Mouse (Mus musculus) stomach, postnatal 0 days (tissue): Measurements from ENCODE around the gene Fdxr. TPM values are rescaled to one million over a fixed set of nuclear protein-coding genes. Genes with fewer than 3 reads are reported as not detected.

ENCODE experiments used
- ATAC-seq: fragments of 200-750 bp; cut with Nextera tagmentation; 2 replicates; pipeline ENCODE4 v1.8.0; 2017; ENCODE audit not compliant: low FRiP score, low TSS enrichment
- DNase-seq: peaks from one replicate; pipeline ENCODE4 v3.0.0-alpha.2; 2016; ENCODE audit warnings: low spot score
- H3K27ac ChIP-seq: fragments of 300-500 bp; sonication (generic); replicated peaks from 2 replicates; pipeline ENCODE4 v1.5.1; 2014; ENCODE audit warnings: mild to moderate bottlenecking, control low read depth
- H3K27me3 ChIP-seq: fragments of 300-500 bp; sonication (generic); 2 replicates; pipeline ENCODE4 v1.6.1; 2014; ENCODE audit warnings: low read length; ENCODE audit not compliant: control insufficient read depth, insufficient read depth
- H3K36me3 ChIP-seq: fragments of 300-500 bp; sonication (generic); 2 replicates; pipeline ENCODE4 v1.6.1; 2014; ENCODE audit warnings: low read length, mixed read lengths; ENCODE audit not compliant: control insufficient read depth, insufficient read depth
- H3K4me1 ChIP-seq: fragments of 300-500 bp; sonication (generic); replicated peaks from 2 replicates; pipeline ENCODE4 v1.6.1; 2014; ENCODE audit warnings: antibody characterized with exemption; ENCODE audit not compliant: control insufficient read depth, insufficient read depth
- H3K4me2 ChIP-seq: fragments of 300-500 bp; sonication (generic); replicated peaks from 2 replicates; pipeline ENCODE4 v1.6.1; 2014; ENCODE audit warnings: low read depth, mild to moderate bottlenecking, control low read depth, moderate library complexity
- H3K4me3 ChIP-seq: fragments of 300-500 bp; sonication (generic); 2 replicates; pipeline ENCODE4 v1.5.1; 2014; ENCODE audit warnings: low read depth, low read length, control low read depth
- H3K9ac ChIP-seq: fragments of 300-500 bp; sonication (generic); 2 replicates; pipeline ENCODE4 v1.6.1; 2014; ENCODE audit warnings: mild to moderate bottlenecking, low read length, control low read depth, mixed read lengths
- H3K9me3 ChIP-seq: fragments of 300-500 bp; sonication (generic); 2 replicates; pipeline ENCODE4 v1.6.1; 2016; ENCODE audit warnings: low read length; ENCODE audit not compliant: control insufficient read depth
- CTCF ChIP-seq: IDR thresholded peaks from 2 replicates; pipeline ENCODE4 v1.5.1; 2016; ENCODE audit warnings: antibody characterized with exemption, low read depth, mild to moderate bottlenecking, moderate library complexity
- EP300 ChIP-seq: optimal IDR thresholded peaks from 2 replicates; pipeline ENCODE3; 2016; ENCODE audit warnings: antibody characterized with exemption
- WGBS: fragments of 180-500 bp; shearing (Covaris S2); extraction: QIAGEN DNeasy Blood & Tissue Kit; methylation state at CpG from one replicate; pipeline ENCODE4 v1.1.7; 2014; 5-methylcytosine and 5-hydroxymethylcytosine counted together
- polyA plus RNA-seq: library from polyadenylated mRNA; unstranded; fragments of >200 nt; fragmentation: Nextera tagmentation; extraction: Ambion mirVana; gene quantifications from 2 replicates; pipeline ENCODE4 v1.2.1, GENCODE M21; 2015

Fdxr gene
- polyA plus RNA-seq, 1 experiment from 2014 or later, result 6.7 TPM

DNA sequence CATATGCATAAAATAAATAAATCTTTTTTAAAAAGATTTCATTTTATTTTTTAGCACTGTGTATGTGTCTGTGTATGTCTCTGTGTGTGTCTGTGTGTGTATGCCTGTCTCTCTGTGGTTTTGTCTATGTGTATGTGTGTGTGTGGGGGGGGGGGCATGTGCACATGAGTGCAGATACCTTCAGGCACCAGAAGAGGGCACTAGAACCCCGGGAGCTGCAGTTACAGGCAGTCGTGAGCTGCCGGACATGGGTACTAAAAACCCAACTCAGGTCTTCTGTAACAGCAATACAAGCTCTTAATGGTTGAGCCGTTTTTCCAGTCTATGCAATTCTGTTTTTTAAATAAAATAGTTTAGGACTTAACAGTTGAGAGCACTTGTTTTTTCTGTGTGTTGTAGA is 23.9 kb upstream of the Fdxr start:
- Histone ChIP-seq H3K27ac (no peak overlapping the region), H3K4me3 (no peak overlapping the region), H3K9me3 (no peaks in the 10 kb centered on the region), H3K27me3 (no peaks in the 10 kb centered on the region), H3K36me3 (no peaks in the 10 kb centered on the region), H3K4me1 (peaks cover 3% of the 10 kb centered on the region; the same call in 1 of the 2 replicates), H3K9ac (no peak overlapping the region), H3K4me2 (no peak overlapping the region)
- TF ChIP-seq EP300, result no peak
- TF ChIP-seq CTCF, result 0 out of 2 replicates have a peak, but pooled peaks have one; percentile 9
- WGBS, result 80% methylated on average over 4 of the region's 4 CpGs
- no peak for ATAC-seq
- DNase-seq, result no peak

DNA sequence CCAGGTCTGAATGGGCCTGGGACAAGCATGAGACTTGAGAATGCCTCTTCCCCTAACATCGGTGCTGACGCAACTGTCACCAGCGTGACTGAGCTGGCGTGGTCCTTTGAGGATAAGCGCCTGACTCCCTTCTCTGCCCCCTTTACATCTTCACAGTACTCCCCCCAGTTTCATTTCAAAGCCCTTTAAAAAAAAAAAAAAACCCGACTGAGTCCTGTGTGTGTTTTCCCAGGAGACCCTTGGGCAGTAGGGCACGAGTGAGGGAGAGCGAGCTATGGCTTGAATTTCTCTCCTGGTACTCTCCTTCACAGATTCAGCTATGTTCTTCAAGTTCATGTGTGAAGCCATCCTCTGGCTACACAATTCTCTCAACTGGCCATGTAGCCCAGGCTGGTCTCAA is 21.3 kb upstream of the Fdxr start:
- ATAC-seq (no peak), DNase-seq (no peak)
- Histone ChIP-seq H3K27me3 (no peaks in the 10 kb centered on the region), H3K4me3 (no peak overlapping the region), H3K27ac (no peak overlapping the region), H3K9ac (no peak overlapping the region), H3K36me3 (no peaks in the 10 kb centered on the region), H3K4me1 (peaks cover 3% of the 10 kb centered on the region; the same call in 1 of the 2 replicates), H3K9me3 (no peaks in the 10 kb centered on the region), H3K4me2 (no peak overlapping the region)
- no peak for TF ChIP-seq EP300
- TF ChIP-seq CTCF, result no peak
- 76% methylated on average over 8 of the region's 8 CpGs for WGBS

DNA sequence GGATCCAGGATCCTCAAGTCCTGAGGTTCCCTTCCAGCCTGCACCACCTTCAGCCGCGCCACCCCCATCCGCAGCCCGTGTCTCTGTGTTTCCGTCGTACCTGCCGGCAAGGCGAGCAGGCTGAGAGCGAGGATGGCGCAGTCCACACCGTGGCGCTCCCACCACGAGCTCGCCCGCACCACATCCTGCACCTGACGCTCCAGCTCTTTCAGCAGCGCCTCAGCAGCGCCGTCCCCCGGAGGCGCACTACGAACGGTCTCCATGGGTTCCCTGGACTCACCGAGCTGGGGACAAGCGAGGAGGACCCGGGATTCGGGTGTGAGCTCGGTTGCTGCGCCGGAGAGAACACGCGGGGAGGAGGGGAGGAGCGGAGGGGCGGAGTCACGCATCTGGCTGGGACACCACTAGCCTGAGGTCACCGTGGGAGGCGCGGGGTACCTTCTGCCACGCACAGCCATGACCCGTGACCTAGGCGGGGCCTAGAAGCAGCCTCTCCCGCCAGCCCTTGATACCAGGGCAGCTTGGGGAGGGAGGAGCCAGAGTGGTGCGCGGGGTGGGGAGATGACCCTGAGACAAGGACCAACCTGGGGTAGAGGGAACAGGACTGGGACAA is 20.5 kb upstream of the Fdxr start, which contains the start of gene Fads6:
Gene Fads6 (minus strand): TSS at position 450 of the 613 bp plus-strand sequence.
- H3K4me1 ChIP-seq, result peaks cover 3% of the 10 kb centered on the region; the same call in 1 of the 2 replicates
- WGBS, result under 1% methylated on average over 42 of the region's 44 CpGs
- H3K36me3 ChIP-seq, result no peaks in the 10 kb centered on the region
- TF ChIP-seq CTCF, result peak; percentile 74
- no peak for TF ChIP-seq EP300
- peak within 1 kb of the TSS; percentile 81 for H3K4me2 ChIP-seq
- no peaks in the 10 kb centered on the region for H3K27me3 ChIP-seq
- ATAC-seq (peak; percentile 73), DNase-seq (peak; percentile 80)
- no peaks in the 10 kb centered on the region for H3K9me3 ChIP-seq
- H3K27ac ChIP-seq, result peak within 1 kb of the TSS; percentile 24; the same call in 1 of the 2 replicates
- peak within 1 kb of the TSS; percentile 39 for H3K4me3 ChIP-seq
- H3K9ac ChIP-seq, result peak within 1 kb of the TSS; percentile 56

DNA sequence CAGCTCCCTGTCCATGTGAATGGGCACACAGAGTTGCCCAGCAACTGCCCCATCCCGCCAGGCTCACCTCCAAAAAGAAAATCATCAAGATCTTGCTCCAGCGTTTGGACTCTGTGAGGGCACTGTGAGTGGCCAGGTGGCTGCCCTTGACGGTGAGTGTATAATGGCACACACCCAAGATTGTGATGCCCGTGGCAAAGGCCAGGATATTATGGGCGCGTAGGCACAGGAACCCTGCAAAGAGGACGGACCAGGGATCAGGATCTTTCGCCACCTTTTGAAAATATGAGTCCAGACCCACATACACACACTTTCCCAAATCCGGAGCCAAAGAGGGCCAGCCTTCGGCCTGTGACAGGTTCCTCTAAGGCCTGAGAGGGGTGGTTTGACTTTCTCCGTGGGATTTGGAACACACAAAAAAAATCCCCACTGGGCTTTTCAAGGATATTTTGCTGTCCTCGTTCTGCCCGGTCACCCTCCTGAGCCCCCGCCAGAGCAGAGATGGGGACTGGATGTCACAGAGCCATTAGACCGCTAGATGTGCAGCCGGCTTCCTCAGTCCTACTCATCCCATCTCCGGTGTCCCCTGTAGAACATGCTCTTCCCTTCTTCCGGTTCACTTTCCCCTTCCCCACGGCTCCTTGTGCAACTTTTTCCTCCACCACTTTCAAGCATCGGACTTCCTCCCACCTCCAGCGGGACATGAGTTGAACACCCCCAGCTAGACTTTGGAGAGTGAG is 19.8 kb upstream of the Fdxr start:
- peak overlapping the region; percentile 56 for H3K9ac ChIP-seq
- peaks cover 6% of the 10 kb centered on the region for H3K4me1 ChIP-seq
- DNase-seq, result no peak
- WGBS, result 52% methylated on average over 21 of the region's 21 CpGs
- H3K4me3 ChIP-seq, result peak overlapping the region; percentile 39
- ATAC-seq, result no peak
- H3K27me3 ChIP-seq, result no peaks in the 10 kb centered on the region
- peak overlapping the region; percentile 24; the same call in 1 of the 2 replicates for H3K27ac ChIP-seq
- TF ChIP-seq CTCF, result no peak
- TF ChIP-seq EP300, result no peak
- H3K36me3 ChIP-seq, result no peaks in the 10 kb centered on the region
- peak overlapping the region; percentile 81 for H3K4me2 ChIP-seq
- no peaks in the 10 kb centered on the region for H3K9me3 ChIP-seq

DNA sequence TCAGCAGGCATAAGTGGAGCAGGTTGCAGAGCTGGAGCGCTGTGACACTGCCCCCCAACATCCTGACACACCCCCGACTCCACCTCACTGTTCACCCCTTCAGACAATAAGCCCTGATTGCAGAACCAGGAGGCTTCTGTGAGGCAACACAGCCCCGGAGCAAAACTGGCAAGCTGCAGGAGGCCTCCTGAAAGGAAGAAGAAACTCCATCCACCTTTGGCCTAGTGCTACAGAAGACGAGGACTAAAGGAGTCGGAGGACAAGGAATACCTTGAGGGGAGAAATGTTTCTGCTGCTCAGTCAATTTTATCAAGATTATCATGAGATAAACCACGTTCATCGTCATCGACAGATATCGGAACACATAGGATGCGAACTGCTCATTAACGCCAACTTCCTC is 19.1 kb upstream of the Fdxr start:
- Histone ChIP-seq H3K36me3 (no peaks in the 10 kb centered on the region), H3K4me3 (no peak overlapping the region), H3K9me3 (no peaks in the 10 kb centered on the region), H3K4me1 (peaks cover 6% of the 10 kb centered on the region), H3K9ac (no peak overlapping the region), H3K27ac (no peak overlapping the region), H3K4me2 (no peak overlapping the region), H3K27me3 (no peaks in the 10 kb centered on the region)
- DNase-seq (no peak), ATAC-seq (no peak)
- TF ChIP-seq EP300 (no peak), CTCF (no peak)
- 79% methylated on average over 11 of the region's 11 CpGs for WGBS
